Mouse (Mus musculus): ENCODE results near the gene 3110082J24Rik.

3110082J24Rik gene

DNA sequence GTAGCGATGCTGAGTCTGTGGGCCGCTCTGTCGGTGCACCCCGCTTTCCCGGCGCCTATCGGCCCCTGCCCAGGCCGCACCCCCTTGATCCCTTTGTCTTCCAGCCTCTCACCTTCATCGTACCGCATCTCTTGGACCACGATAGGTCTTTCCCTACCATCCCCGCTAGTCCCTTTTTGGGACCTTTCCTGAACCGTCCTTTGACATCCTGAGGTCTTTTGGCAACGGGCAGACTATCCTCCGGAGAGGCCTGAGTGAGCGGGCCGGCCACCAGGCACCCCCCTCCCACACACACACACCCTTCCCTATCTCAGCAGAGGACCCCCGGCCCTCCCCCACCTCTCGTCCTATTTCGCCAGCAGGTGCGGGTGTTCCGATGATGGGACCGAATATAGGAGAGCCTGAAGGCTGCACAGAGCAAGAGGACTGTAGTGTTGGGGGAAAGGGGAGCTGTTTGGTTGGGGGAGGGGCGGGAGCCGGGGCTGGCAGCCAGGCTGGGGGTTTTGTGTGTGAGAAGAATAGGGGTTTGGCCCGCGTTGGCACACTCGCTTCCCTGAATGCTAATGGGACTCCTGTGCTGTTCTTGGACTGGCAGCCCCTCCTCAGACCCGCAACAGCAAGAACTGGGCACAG is at the start of gene 3110082J24Rik:
TSS of gene 3110082J24Rik (minus strand) at position 419 of the 633 bp plus-strand sequence.
- no peak for DNase-seq

DNA sequence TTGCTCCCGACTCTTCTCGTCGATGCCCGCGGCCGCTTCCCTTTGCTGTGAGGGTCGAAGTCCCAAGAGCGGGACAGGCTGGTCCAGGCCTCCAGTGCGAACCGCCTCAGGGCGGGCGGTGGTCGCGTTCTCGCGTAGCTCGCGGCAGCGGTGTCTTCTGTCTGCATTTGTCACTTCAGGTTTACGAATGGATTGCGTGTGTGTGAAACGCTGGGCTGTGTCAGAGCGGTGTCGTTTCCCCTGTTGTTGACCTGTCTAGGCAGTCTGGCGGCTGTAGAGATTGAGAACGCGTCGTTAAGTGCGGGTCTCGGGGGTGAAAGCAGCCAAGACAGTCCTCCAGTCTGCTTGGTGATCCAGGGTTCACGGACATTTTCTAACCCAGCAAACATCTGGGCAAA is 49.5 kb upstream of the 3110082J24Rik start:
- DNase-seq: no peak

DNA sequence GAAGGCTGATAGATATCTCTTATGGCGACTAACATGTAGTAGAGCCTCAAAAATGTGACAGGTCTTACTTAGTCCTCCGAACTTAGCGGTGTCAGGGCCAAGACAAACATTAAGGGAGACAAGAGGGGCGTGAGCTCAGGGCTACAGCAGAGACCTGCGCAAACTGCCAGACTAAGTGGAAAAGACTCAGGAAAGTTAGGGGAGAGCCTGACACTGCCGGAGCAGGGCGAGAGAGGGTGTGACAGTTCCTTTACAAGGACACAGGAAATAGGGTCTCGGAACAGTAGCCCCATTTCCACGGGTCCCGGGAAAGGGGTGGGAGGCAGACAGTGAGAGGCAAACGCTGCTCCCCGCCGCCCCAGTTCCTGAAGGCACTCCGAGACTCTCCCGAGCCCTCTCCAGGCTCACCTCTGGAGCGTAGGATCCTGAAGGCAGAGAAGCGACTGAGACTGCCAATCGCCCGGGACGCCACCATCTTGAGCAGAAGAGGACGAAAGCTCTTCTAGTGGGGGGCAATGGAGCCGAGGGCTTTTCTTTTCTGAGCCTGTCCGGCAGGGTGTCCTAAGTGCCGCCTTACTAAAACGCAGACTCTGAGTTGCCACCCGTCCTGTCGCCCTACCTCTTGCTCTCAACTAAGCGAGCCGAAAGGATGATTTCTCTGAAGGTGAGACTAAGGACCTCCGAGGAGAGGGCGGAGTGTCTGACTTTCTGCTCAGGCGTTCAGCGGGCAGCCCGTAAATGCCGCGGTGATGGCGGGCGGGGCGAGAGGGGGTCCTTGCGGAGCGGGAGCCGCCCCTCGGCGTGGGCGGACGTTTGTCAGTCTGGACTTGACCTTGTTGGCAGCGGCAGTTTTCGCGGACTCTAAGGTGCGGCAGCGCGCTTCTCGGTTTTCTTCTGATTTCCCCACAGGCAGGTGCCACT is 48.8 kb upstream of the 3110082J24Rik start, which contains the start of the genes Hadha and Hadhb:
TSS of gene Hadha (minus strand) at position 689 of the 921 bp plus-strand sequence.
TSS of gene Hadhb (plus strand) at position 775 of the 921 bp plus-strand sequence.
- DNase-seq: peak; percentile 94

DNA sequence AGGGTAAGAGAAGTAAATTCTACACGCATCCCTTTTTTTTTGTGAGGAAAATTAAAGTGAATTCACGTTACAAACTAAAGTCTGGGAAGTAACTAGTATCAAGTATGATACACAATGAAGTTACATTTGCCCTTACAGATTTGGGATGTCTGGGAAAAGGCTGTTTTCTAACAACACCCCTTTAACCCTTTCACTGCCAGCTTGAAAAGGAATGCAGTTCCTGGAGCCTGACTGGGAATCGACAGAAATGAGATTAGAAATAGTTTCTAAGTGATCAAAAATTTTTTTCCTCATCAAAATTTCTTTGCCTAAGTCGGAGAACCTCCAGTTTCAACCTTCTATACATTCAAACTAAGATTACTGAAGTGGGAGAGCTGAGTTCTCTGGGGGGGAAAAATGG is 48.1 kb upstream of the 3110082J24Rik start:
- DNase-seq: no peak

DNA sequence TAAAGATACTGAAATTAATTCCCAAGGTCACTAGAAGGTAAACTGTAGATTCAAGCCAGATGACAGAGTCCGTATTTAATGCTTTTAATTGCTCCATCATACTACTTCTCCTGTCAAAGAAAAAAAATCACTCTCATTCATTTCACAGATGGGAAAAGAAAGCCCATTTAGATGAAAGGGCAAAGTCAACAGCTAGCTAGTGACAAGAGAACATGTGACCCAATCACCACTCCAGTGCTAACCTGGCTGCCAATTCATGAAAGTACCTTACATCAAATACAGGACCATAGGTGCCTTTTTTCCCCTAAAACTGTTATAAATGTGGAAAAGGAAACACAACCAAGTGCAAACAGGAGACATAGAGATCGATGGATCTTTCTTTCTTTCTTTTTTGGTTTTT is 47.3 kb upstream of the 3110082J24Rik start:
- DNase-seq: no peak

DNA sequence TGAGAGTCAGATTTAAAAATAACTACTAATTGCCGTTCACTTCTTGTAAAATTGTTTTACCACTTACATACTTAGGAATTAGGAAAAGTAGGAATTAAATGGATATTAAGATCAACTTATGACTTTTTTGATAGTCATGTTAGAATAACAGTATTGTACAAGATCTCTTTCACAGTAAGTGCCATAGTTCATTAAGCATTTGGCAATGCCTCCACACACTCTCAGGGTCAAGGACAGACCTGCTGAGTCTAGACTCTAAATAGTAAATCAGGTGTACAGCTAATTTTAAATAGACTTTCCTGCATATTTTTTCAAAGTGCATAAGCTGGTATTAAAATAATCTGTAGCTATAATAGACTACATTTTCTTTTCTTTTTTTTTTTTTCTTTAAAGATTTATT is 46.5 kb upstream of the 3110082J24Rik start:
- DNase-seq: no peak

DNA sequence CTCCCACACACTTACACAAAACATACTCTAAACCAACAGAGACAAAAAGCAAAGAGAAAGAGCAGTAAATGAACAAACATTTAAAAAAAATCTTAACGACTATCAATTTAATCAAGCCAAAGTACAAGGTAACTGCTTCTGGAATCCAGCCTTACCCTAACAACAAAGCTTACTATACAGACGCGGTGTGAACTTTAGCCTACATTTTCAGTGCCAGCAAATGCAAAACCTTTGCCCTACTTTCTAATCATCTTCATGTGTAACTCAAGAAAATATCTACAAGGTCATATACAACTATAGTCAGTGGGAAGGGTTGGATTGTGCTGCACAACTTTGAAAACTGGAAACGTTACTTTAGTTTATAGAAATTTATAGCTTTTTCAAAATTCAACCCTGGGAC is 46.1 kb upstream of the 3110082J24Rik start:
- no peak for DNase-seq

DNA sequence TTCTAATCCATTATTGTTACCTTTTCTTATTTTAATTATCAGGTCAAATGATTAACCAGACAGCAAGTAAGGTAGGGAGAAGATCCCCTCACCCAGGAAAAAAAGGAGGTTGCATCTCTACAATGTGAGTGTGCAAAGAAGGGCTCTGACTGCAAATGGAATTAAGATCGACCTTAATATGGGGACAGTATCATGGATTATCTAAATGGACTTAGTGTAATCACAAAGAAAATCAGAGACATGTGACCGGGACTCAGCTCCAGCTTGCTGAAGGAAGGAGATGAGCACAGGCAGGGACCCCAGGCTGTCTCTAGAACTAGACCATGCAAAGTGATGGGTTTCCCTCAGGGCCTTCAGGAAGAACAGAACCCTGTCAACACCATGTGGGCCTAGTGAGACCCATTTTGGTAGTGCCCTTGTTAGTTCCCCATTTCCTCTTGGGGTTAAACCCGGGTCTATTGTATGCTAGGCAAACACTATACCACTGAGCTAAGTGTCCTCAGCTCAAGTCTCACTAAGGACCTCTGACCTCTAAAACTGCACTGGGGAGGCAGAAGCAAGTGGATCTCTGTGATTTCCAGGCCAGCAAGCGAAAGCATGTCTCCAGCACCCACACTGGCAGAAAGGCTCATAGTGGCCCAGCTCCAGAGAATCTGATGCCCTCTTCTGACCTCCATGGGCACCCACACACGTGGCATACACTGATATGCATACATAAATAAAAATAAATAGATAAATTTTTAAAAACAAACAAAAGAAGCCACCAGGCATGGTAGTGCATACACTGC is 42.4 kb upstream of the 3110082J24Rik start:
- no peak for DNase-seq

DNA sequence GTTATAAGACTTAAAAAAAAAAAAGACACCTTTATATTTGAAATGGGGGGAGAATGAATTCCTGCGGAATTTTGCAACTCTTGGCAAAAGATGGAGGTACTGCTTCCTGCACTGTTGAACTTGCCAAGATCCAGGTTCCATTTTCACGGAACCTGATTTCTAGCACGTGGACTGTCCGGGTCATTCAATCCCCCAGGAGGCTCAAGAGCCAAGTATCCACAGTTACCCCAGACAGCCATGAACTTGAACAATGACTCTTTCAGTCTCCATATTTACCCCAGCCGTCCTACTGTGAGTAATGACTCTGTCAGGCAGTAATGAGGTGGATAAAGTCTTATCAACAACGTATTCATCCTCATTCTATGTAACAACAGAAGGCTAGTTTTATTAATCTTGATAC is 40.6 kb upstream of the 3110082J24Rik start:
- DNase-seq: no peak

DNA sequence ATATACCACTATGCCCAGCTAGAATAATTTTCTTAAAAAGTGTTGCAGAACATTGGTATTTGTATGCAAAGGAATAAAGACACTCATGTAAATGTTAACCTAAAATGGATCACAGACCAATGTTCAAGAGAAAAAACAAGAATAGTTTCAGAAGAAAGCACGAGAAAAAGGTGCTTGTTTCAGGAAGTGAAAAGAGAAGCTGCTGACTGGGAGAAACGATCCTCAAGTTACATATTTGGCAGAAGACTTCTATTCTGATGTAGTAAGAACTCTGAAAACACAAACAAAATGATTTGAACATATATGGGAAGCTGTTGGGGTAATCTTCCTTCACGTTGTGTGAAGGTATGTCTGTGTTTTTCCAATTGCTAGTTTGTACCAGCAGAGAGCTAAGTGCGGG is 32.3 kb upstream of the 3110082J24Rik start:
- DNase-seq: no peak

DNA sequence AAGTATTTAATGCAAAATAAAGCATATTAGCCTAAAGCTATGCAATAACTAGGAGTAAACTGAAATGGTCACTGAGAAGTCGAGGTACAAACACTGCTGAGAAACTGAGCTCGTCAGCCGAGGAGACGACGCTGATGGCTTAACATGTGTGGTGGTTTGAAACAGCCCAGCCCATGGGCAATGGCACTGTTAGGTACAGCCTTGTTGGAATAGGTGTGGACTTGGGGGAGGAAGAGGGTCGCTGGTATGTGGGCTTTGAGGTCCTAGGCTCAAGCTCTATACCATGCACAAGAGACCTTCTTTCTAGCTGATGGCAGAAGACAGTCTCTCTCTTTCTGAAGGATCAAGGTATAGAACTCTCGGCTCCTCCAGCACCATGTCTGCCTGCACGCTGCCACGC is 31.4 kb upstream of the 3110082J24Rik start:
- DNase-seq: no peak

DNA sequence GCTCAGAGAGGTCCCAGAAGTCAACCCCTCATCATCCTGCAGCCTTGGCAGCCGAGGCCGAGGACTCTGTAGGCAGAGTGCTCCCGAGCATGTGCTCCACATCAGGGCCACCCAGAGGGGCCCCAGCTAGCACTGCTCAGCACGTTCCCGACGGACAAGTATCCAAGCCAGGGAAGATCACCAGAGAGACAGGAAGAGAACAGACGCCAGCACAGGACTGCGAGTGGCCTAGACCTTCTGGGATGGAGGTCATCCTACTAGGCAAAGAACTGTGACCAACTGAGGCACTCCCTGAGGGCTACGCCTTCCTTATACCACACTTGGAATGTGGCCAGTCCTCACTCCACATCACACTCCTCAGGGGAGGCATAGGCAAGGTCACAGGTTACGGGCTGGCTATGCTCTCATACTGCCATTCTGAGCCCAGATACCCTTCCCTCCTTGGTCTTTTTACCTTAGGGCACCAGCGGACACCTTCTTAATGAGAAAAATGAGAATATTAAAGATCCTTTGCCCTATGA is 29.9 kb upstream of the 3110082J24Rik start:
- no peak for DNase-seq

DNA sequence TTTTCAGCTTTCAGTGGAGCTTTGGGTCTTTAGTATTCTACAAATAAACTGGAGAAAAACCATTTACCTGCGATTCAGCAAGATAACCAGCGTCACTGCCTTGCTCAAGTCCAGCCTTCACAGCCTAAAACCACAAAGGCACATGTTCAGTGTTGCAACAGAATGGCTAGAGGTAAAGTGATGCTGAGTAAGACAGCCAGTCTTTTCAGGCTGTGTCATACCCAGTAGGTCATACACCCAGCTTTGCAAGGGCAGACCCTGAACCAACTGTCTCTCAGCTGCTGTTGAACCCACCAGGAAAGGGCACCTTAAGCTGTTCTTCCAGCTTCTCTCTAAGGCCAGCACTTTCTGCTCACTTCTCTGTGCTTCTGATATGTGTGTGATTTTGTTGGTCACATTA is 26.3 kb upstream of the 3110082J24Rik start:
- DNase-seq: no peak

DNA sequence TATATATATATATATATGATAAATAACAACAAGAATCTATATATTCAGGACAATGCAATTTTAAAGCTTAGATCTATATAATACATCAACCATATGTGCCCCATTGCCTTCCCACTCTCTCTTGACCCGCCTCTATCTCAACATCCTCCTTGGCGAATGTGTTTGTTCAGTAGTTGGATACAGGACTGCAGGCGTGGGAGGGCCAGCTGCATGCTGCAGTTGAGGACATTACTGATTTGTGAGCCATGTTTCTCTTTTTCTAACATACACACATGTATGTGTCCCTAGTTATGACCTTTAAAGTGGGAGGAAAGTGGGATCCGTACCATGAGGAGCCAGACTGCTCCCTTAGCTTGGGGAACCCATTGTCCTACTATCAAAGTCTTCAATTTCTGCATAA is 25.4 kb upstream of the 3110082J24Rik start:
- no peak for DNase-seq

DNA sequence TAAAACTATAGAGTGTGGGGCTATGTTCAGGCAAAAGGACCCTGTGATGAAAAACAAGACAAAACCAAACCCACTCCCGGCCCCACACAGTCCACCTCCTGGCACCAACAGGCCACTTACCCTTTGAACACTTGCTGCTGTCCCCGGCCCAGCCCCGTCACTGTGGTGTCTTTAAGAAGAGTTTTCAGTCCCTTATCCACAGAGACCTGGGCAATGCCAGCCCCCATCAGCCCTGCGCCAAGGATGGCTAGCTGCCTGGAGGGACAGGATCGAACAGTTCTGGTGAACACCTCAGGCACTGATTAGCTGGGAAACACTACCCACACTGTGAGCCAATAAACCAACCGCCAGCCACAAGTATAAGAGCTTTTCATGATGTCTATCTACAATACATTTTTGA is 22.8 kb upstream of the 3110082J24Rik start:
- DNase-seq: no peak

DNA sequence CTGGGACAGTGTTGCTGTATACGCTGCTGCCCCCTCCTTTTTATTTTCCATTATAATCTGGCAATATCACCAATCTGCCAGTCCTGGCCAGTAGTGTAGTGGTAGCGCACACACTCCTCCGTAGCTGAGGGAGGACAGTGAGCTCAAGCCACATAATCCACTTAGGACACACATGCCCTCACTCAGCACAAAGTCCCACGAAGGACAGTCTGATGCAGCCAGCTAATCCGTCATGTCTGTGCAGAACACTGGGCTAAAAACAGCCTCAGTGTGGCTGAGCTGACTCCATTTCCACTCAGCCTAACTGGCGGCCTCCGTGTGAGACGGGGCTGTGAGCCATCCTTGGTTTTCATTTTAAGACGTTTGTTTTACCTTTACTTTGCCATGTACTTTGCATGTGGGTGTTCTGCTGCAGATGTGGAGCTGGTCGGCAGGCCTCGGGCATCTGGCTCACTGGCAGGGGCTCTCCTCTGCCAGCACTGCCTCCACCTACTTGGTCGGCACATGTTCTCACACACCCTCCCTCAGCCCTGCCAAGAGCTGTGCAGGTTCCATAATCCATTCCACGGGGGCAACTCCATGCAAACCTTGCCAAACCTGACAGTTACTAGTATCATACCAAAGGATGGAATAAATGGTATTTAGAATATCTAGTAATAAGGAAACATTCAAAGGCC is 22.2 kb upstream of the 3110082J24Rik start:
- no peak for DNase-seq

DNA sequence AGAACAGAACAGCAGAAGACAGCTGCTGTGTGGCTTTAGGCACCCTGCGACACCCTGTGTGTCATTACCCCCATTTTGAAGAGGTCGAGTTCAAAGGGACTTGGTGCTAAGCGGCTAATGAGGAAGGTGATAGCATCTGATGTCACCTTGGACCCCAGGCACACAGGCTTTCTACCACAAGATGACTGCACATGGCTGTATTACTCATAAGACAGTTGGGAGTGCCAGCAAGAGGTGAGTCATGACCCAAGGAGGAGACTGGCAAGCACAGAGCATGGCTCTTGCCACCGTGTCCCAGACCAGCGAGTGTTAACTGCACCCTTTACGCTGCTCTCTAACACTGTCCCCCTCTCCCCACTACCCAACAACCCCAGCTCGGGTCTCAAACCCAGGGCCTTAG is 20.9 kb upstream of the 3110082J24Rik start:
- no peak for DNase-seq

DNA sequence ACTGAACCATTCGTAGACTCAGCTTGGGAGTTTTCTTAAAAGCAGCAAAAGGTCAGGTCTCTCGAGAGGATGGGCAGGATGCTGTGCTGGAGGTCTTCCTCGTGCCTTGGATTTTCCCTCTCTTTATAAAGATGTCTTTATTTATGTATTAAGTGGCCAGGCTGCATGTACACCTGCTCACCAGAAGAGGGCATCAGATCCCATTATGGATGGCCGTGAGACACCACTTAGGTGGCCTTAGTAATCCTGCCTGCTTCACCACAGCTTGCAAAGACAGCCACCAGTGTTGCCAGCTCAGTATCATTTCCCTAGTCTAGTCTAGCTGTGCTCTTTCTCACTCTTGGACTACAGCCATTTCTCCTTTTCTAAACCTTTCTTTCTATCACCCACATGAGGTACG is 19.7 kb upstream of the 3110082J24Rik start:
- peak; percentile 27 for DNase-seq

DNA sequence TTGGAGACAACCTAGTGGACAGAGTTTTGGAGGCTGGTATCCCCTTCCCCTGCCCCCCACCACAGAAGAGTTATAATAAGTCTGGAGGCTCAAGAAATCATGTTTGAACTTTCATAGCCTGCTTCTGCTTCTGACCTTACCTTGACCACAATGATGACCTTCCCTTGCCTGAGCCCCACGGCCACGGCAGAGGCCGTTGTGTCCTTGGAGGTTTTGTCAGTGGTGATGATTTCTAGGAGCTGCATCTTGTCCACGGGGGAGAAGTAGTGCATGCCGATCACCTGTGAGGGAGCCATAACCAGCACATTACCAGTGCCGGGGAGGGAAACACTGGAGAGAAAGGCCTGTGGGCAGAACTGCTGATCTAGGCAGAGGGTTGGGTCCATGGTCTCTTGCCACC is 16.6 kb upstream of the 3110082J24Rik start:
- DNase-seq: no peak

DNA sequence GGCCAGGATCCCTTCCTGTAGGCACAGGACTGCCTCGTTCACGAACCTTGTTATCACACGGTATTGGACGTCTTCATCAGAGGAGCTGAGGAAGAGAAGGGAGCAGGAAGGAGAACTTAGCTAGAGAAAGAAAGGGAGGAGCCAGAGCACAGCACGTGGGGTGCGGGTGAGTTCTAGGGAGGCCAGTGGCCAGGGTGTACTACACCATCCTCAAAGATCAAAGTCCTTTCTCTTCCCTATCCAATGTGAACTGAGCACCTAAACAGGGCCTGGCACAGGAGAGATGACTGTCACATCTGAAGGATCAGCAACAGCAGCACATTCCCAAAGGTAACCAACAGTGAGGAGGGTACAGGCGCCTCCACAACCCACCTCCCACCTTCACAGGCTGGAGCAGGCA is 14.2 kb upstream of the 3110082J24Rik start:
- DNase-seq: no peak

DNA sequence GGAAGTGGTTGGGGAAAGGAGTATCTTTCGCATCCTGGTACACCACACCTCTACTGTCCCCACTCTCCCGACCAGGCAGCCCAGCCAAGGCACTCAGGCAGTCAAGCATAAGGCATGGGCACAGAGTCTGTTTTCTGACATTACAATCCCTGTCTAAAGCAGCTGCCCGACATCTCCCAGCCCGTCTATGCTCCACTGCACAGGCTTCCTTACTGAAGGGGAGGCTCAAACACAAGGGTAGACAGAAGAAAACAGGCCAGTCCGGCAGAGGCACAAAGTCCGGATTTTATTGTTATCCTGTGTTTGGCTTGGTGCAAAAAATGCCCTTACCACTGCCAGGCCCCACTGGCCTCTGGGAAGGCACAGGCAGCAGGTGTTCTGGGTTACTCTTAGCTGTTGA is 13.3 kb upstream of the 3110082J24Rik start:
- no peak for DNase-seq

DNA sequence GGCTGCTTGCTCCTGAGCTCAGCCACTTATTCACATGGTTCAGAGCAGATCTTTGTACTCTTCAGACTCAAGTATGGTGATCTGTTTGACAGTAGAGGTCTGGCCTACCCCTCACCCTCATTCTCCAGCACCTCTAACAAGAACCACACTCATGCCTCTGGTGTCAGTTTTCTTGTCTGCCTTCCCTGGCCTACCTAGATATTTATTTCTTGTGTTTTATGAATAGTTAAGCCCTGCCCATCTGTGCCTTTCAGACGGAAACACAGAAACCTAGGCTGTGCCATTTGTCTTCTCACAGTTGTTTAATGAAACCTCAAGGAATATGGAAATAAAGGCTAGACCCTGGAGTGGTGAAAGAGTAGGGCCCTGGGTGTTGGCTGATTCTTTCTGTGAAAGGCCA is 12.1 kb upstream of the 3110082J24Rik start:
- DNase-seq: no peak

DNA sequence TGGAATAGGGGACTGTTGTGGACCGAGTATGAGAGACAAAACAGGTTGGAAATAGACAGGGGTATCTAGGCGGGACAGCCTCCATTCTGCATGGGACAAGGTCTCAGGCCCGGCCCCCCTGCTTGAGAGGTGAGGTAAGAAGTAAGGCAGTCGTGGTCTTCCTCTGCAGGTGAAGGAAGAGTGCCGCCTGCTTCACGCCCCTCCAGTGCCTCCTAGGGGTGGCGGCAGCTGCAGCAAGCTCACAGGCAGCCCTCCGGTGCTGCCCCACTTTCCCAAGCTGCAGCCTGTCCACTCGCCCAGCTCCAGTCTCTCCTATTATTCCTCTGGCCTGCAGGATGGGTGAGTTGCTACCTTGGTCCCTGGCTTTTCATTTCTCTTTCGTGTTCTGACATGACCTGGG is 9.8 kb upstream of the 3110082J24Rik start:
- DNase-seq: no peak
